Mouse (Mus musculus) monocyte, adult 5-6 weeks (primary cell): ENCODE data around the gene Hivep3. TPM values are rescaled to one million over a fixed set of nuclear protein-coding genes. Genes with fewer than 3 reads are reported as not detected.

Experiments
- ATAC-seq: fragments of 153-309, 156-312 bp; replicated peaks from 2 replicates; pipeline ENCODE4 v1.8.0; 2017; ENCODE audit warnings: mild to moderate bottlenecking; ENCODE audit not compliant: low TSS enrichment, insufficient number of reproducible peaks, severe bottlenecking, poor library complexity, low FRiP score
- total RNA-seq: library from RNA; stranded (forward); fragments of 200-1000, 200-491, 200-594 nt; gene quantifications from 3 replicates; pipeline ENCODE4 v1.2.3, GENCODE M21; 2017

The Hivep3 gene
- total RNA-seq, 1 experiment from 2014 or later: 3.1 TPM

DNA sequence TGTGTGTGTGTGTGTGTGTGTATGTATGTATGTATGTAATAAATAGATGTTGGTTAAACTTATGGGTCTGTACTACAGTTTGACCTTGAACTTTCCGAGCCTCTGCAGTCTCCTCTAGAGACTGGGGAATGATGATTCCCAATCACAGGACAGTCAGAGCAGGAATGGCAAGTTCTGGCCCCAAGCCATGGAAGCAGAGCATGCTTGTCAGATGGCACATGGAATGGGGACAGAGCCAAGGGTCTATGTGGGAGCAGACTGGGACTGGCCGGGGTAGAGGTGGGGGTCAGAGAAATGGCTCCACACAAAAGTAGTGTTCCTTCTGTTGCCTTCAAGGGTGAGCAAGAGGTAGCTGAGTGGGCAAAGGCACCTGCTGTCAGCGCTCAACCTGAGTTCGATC is 434.8 kb downstream of the Hivep3 start:
- no peak for ATAC-seq

GRCm38 (mm10) chr4:120170387-120170936 is 436.9 kb downstream of the Hivep3 start:
- ATAC-seq: no peak

DNA sequence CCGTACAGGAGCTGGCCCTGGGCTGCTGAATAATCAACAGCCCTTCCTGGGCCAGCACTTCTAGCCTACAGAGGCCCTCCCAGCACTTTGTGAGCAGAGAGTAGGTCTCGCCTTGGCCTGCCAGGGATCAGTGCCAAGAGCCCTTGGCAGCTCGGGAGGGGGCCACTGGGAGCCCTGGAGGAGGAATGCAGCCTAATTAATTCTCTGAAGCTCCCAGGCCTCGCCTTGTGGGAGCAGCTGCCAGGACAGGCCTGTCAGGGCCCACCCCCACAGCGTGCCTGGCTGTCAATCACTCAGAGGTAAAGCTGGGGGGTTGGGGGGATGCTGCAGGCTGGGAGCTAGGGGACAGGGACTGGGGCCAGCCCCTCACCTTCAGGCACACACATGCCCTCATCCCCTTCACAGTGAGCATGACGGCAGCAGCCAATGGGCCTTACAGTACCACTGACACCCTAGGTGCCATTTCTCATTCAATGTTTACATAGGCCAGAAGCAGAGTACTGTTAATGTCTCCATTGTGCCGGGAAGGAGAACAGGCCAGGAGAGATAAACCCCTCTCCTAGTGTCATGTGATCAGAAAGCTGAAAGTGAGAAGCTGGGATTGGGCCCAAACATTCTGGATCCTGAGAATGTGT is 438.6 kb downstream of the Hivep3 start:
- no peak for ATAC-seq

DNA sequence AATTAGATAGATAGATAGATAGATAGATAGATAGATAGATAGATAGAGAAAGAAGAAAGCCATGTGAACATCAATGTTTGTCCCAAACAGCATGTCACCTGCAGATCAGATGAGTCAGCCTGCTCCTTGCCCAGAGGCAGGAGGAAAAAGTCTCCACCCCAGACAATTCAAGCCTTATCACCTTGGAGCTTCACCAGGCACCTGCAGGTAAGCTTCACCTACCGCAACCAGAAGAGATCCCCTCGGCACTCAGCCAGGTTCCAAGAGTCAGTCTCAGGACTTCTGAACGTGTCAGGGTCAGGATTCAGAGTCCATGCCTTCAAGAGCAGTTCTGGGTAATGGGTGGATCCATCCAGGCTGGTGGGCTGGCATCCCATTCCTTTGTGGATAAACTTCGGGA is 445.5 kb downstream of the Hivep3 start:
- ATAC-seq: no peak

DNA sequence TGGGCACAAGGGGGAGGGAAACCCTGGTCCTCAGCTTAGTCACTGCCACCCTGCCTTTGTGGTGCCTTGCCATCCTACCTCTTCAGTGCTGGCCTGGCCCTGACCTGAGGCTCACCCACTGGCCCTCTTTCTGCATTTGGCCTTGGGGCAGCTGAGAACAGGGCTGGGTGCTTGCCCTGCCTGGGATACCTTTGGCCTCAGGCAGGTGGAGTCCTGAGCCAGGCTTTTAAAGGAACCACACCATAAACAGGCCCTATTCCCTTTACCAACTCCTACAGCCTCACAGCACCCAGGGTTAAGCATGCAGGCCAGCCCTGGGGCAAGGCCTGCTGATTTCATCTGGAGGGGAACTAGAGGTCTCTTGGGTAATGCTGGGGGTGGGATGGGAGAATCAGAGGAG is 447.0 kb downstream of the Hivep3 start:
- ATAC-seq: no peak; the same call in 1 of the 2 replicates

GRCm38 (mm10) chr4:120184374-120184991 is 450.9 kb downstream of the Hivep3 start:
- ATAC-seq: no peak

GRCm38 (mm10) chr4:120186441-120186840 is 452.9 kb downstream of the Hivep3 start:
- no peak for ATAC-seq

- no peak for ATAC-seq
Observed at GRCm38 (mm10) chr4:120186934-120187333, 453.4 kb downstream of the Hivep3 start.

Other genes starting within 250 kb of the Hivep3 start
- 0.10 TPM in 1 of 3 replicates, not detected in the others for gene Rimkla, start 241.2 kb upstream of the Hivep3 start, total RNA-seq
- 34.3 to 61.1 TPM (median 35.8 TPM) in 3 replicates for gene Foxj3, start 196.8 kb upstream of the Hivep3 start, total RNA-seq
- gene Frg2f1, start 194.3 kb upstream of the Hivep3 start, total RNA-seq: 0.29 to 8.2 TPM (median 5.1 TPM) in 3 replicates
- gene Guca2a, start 96.1 kb upstream of the Hivep3 start, total RNA-seq: 1.2 TPM in 1 of 3 replicates, not detected in the others
- not detected in 3 replicates for gene Guca2b, start 74.8 kb upstream of the Hivep3 start, total RNA-seq